Mouse (Mus musculus): ENCODE results near the gene Nol10. TPM values are rescaled to one million over a fixed set of nuclear protein-coding genes. Genes with fewer than 3 reads are reported as not detected.
"Not testable (repeated sequence)": the region's sequence is repeated elsewhere in the genome, so short reads cannot be mapped to it uniquely, and the experiment has no call there.

Nol10 gene
- polyA plus RNA-seq, 1 experiment from 2014 or later, result 7.4 TPM

DNA sequence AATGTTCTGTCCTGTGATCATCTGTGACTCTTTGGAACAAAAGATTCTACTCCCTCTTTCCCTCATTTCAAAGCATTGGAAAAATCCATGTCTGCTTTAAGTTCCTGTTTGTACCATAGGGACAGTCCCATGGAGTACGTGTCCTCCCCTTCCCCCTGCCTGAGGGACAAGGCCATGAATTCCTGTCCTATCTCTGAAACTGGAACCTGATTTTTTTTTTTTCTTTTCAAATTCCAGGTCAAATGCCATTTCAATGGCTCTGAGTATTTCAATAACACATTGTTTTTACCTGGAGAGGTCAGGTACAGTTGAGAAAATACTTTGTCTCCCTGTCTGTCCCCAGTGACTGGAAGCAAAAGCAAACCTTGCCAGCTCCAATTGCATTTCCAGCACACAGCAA lies 104.0 kb downstream of the Nol10 start:
- Histone ChIP-seq H3K36me3 (ENCODE audit: insufficient read depth, low read length) (no peaks in the 10 kb centered on the region), H3K9me3 (ENCODE audit: low read length) (no peaks in the 10 kb centered on the region), H3K9ac (replicated peaks; ENCODE audit: low read depth) (no peak overlapping the region), H3K4me2 (replicated peaks; ENCODE audit: low read depth, low read length) (no peak overlapping the region), H3K27me3 (replicated peaks; ENCODE audit: insufficient read depth, low read length) (no peaks in the 10 kb centered on the region), H3K4me3 (ENCODE audit: low read depth, low read length) (no peak overlapping the region), H3K27ac (ENCODE audit: low read length) (no peak overlapping the region), H3K4me1 (ENCODE audit: insufficient read depth, low read depth, low read length) (no peaks in the 10 kb centered on the region)
- no peak for TF ChIP-seq CTCF (IDR thresholded peaks at IDR 0.05)
- no peak for TF ChIP-seq EP300 (IDR thresholded peaks at IDR 0.05)
- DNase-seq (ENCODE audit: low spot score), result no peak
- ATAC-seq, result no peak
- WGBS, result 48% methylated on average over 1 of the region's 1 CpGs

DNA sequence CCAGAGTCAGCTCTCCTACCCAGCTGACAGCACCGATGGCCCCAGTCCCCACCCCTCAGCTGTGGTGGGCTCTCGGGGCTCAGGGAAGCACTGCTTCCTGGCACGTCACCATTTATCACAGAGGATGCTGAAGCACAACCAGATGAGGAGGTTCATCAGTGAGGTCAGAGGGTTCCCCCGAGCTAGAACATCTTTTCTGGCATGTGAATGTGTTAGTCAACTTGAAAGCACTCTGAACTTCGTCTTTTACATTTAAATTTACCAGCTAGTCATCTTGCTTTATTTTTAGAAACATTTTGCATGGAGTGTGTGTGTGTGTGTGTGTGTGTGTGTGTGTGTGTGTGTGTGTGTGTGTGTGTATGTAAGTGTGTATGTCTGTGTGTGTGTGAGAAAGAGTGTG lies 105.7 kb downstream of the Nol10 start:
- H3K4me3 ChIP-seq (ENCODE audit: low read depth, low read length), result no peak overlapping the region
- H3K27me3 ChIP-seq (replicated peaks; ENCODE audit: insufficient read depth, low read length), result no peaks in the 10 kb centered on the region
- no peaks in the 10 kb centered on the region for H3K9me3 ChIP-seq (ENCODE audit: low read length)
- no peak overlapping the region for H3K4me2 ChIP-seq (replicated peaks; ENCODE audit: low read depth, low read length)
- DNase-seq (ENCODE audit: low spot score) (no peak), ATAC-seq (no peak)
- no peaks in the 10 kb centered on the region for H3K4me1 ChIP-seq (ENCODE audit: insufficient read depth, low read depth, low read length)
- no peak overlapping the region for H3K27ac ChIP-seq (ENCODE audit: low read length)
- no peak for TF ChIP-seq EP300 (IDR thresholded peaks at IDR 0.05)
- no peak for TF ChIP-seq CTCF (IDR thresholded peaks at IDR 0.05)
- H3K36me3 ChIP-seq (ENCODE audit: insufficient read depth, low read length), result no peaks in the 10 kb centered on the region
- WGBS, result 52% methylated on average over 5 of the region's 5 CpGs
- H3K9ac ChIP-seq (replicated peaks; ENCODE audit: low read depth), result no peak overlapping the region

DNA sequence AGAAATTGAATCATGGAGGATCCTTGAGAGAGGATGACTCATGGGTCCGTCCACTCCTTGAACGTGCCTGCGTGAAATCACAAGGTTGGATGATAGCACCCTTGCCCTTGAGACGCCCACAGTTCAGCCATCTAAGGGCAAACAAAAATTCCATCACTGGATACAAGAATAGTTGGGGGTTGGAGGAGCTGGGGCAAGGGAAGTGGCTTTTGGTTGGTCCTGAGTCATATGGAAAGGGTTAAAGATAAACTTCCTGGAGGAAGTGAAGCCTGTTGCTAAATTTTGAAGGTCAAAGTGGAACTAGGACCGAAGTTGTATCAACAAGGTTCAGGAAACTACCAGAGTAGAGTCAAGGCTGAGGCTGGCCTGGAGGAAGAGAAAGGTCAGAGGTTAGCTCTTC lies 106.8 kb downstream of the Nol10 start:
- ATAC-seq (no peak; the same call in 1 of the 2 replicates), DNase-seq (ENCODE audit: low spot score) (no peak)
- 66% methylated on average over 5 of the region's 5 CpGs for WGBS
- Histone ChIP-seq H3K4me3 (ENCODE audit: low read depth, low read length) (no peak overlapping the region), H3K36me3 (ENCODE audit: insufficient read depth, low read length) (no peaks in the 10 kb centered on the region), H3K4me2 (replicated peaks; ENCODE audit: low read depth, low read length) (no peak overlapping the region), H3K27ac (ENCODE audit: low read length) (no peak overlapping the region), H3K4me1 (ENCODE audit: insufficient read depth, low read depth, low read length) (no peaks in the 10 kb centered on the region), H3K27me3 (replicated peaks; ENCODE audit: insufficient read depth, low read length) (no peaks in the 10 kb centered on the region), H3K9me3 (ENCODE audit: low read length) (no peaks in the 10 kb centered on the region), H3K9ac (replicated peaks; ENCODE audit: low read depth) (no peak overlapping the region)
- TF ChIP-seq EP300 (IDR thresholded peaks at IDR 0.05), result no peak
- no peak for TF ChIP-seq CTCF (IDR thresholded peaks at IDR 0.05)

DNA sequence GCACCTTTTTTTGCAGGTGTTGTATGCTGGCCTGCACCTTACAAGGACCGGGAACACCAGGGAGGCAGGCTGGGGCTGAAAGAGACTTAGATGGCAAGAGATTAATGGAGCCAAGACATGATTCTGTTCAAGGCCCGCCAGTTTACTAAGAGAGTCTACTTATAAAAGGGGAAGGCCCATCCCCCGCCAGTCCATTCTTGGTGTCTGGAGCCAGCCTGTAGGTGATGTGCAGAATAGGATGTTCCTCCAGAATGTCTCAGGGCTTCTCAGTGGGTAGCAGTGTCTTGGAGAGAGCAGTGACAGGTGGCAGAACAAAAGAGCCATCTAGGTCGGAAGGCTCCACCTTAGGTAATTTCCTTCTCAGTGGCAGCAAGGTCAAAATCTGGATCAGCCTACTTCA lies 111.0 kb downstream of the Nol10 start:
- H3K4me1 ChIP-seq (ENCODE audit: insufficient read depth, low read depth, low read length); H3K9ac ChIP-seq (replicated peaks; ENCODE audit: low read depth); H3K27ac ChIP-seq (ENCODE audit: low read length); H3K4me2 ChIP-seq (replicated peaks; ENCODE audit: low read depth, low read length); H3K36me3 ChIP-seq (ENCODE audit: insufficient read depth, low read length); ATAC-seq; DNase-seq (ENCODE audit: low spot score); H3K9me3 ChIP-seq (ENCODE audit: low read length); H3K27me3 ChIP-seq (replicated peaks; ENCODE audit: insufficient read depth, low read length); H3K4me3 ChIP-seq (ENCODE audit: low read depth, low read length): not testable (repeated sequence)
- WGBS, result 95% methylated on average over 4 of the region's 4 CpGs

DNA sequence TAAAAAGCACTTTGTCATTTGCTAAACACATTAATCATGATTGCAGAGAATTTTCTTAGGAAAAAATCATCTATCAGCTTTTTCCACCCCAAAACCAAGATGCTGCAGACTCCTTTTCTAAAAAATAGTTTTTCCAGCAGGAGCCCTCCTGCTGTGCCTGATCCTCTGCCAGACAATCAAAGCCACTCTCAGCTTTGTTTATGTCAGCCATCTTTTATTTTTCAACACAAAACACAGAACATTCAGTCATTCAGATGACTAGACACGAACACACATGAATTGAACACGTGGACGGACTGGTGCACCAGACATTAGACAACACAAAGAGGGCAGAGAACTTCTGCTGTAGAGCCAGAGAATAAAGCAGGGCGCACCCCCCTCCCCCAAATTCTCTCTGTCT lies 115.4 kb downstream of the Nol10 start:
- no peak overlapping the region for H3K4me2 ChIP-seq (replicated peaks; ENCODE audit: low read depth, low read length)
- no peak for TF ChIP-seq EP300 (IDR thresholded peaks at IDR 0.05)
- TF ChIP-seq CTCF (IDR thresholded peaks at IDR 0.05), result no peak
- H3K9ac ChIP-seq (replicated peaks; ENCODE audit: low read depth), result no peak overlapping the region
- H3K36me3 ChIP-seq (ENCODE audit: insufficient read depth, low read length), result no peaks in the 10 kb centered on the region
- H3K4me3 ChIP-seq (ENCODE audit: low read depth, low read length), result no peak overlapping the region
- no peak for DNase-seq (ENCODE audit: low spot score)
- H3K27me3 ChIP-seq (replicated peaks; ENCODE audit: insufficient read depth, low read length), result no peaks in the 10 kb centered on the region
- ATAC-seq, result no peak
- no peaks in the 10 kb centered on the region for H3K4me1 ChIP-seq (ENCODE audit: insufficient read depth, low read depth, low read length)
- H3K27ac ChIP-seq (ENCODE audit: low read length), result no peak overlapping the region
- 74% methylated on average over 4 of the region's 4 CpGs for WGBS
- no peaks in the 10 kb centered on the region for H3K9me3 ChIP-seq (ENCODE audit: low read length)

DNA sequence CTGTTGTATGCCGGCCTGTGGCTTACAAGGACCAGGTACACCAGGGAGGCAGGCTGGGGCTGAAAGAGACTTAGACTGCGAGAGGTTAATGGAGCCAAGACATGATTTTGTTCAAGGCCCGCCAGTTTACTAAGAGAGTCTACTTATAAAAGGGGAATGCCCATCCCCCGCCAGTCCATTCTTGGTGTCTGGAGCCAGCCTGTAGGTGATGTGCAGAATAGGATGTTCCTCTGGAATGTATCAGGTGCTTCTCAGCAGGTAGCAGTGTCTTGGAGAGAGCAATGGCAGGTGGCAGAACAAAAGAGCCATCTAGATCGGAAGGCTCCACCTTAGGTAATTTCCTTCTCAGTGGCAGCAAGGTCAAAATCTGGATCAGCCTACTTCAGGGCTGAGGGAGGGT lies 116.3 kb downstream of the Nol10 start:
- H3K9ac ChIP-seq (replicated peaks; ENCODE audit: low read depth); ATAC-seq: not testable (repeated sequence)
- 89% methylated on average over 5 of the region's 5 CpGs for WGBS

DNA sequence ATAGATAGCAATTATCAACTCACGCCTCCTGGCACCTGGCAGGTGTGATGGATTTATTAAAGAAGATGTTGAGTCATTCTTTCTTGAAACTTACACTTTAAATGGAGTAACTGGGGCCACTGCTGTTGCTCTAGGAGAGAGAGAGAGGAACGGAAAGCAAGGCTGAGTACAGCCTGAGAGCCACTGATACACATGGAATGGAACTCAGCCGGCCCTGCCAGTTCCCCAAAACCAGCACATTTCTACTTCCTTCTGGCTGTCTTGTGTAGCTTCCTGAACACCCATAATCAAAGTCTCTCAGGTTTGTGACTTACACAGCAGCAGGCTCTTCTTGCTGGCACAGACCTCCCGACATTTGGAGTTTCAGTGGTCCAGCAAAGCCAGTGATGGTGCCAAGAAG lies 118.5 kb downstream of the Nol10 start:
- 83% methylated on average over 4 of the region's 4 CpGs for WGBS
- no peak for ATAC-seq
- TF ChIP-seq CTCF (IDR thresholded peaks at IDR 0.05) (no peak), EP300 (IDR thresholded peaks at IDR 0.05) (no peak)

More for the DNA sequence above, 116.3 kb downstream of the Nol10 start:
- not testable (repeated sequence) for H3K4me2 ChIP-seq (replicated peaks; ENCODE audit: low read depth, low read length); H3K27ac ChIP-seq (ENCODE audit: low read length); H3K36me3 ChIP-seq (ENCODE audit: insufficient read depth, low read length); H3K4me1 ChIP-seq (ENCODE audit: insufficient read depth, low read depth, low read length); H3K27me3 ChIP-seq (replicated peaks; ENCODE audit: insufficient read depth, low read length); H3K4me3 ChIP-seq (ENCODE audit: low read depth, low read length); DNase-seq (ENCODE audit: low spot score); H3K9me3 ChIP-seq (ENCODE audit: low read length)

More for the DNA sequence above, 118.5 kb downstream of the Nol10 start:
- Histone ChIP-seq H3K36me3 (ENCODE audit: insufficient read depth, low read length) (no peaks in the 10 kb centered on the region), H3K27ac (ENCODE audit: low read length) (no peak overlapping the region), H3K9ac (replicated peaks; ENCODE audit: low read depth) (no peak overlapping the region), H3K4me2 (replicated peaks; ENCODE audit: low read depth, low read length) (no peak overlapping the region), H3K4me1 (ENCODE audit: insufficient read depth, low read depth, low read length) (no peaks in the 10 kb centered on the region), H3K27me3 (replicated peaks; ENCODE audit: insufficient read depth, low read length) (no peaks in the 10 kb centered on the region), H3K4me3 (ENCODE audit: low read depth, low read length) (no peak overlapping the region), H3K9me3 (ENCODE audit: low read length) (no peaks in the 10 kb centered on the region)
- DNase-seq (ENCODE audit: low spot score), result no peak

Measured in lung, postnatal 0 days (tissue).